Mouse (Mus musculus) urinary bladder, adult 18-20 months (tissue): ENCODE measurements around the gene Ak9.

Experiments
- DNase-seq, 2 experiments: peaks; one replicate each; pipeline ENCODE4 v3.0.0; 2022; ENCODE audit warnings: low spot score in 2 of 2, mixed read lengths in 2 of 2

The Ak9 gene

GRCm38 (mm10) chr10:41303639-41304444 is at the start of gene Ak9:
TSS of gene Ak9 (plus strand) at chr10:41303980.
- DNase-seq, result peak; percentile 82 to 83

GRCm38 (mm10) chr10:41260243-41261006 is 43.4 kb upstream of the Ak9 start:
- DNase-seq, result no peak

- DNase-seq, result no peak
These were observed 42.6 kb upstream of the Ak9 start for GRCm38 (mm10) chr10:41261218-41261617.

GRCm38 (mm10) chr10:41261889-41262288 is 41.9 kb upstream of the Ak9 start:
- no peak for DNase-seq

GRCm38 (mm10) chr10:41271860-41272259 is 31.9 kb upstream of the Ak9 start:
- DNase-seq, result no peak

GRCm38 (mm10) chr10:41274871-41275270 is 28.9 kb upstream of the Ak9 start:
- DNase-seq, result no peak

- DNase-seq, result no peak
These were observed 25.0 kb upstream of the Ak9 start for GRCm38 (mm10) chr10:41278808-41279207.

GRCm38 (mm10) chr10:41280177-41280576 is 23.6 kb upstream of the Ak9 start:
- DNase-seq, result no peak

- DNase-seq, result no peak
These were observed 23.0 kb upstream of the Ak9 start for GRCm38 (mm10) chr10:41280796-41281195.

GRCm38 (mm10) chr10:41282086-41282485 is 21.7 kb upstream of the Ak9 start:
- DNase-seq, result no peak

GRCm38 (mm10) chr10:41287618-41288017 is 16.2 kb upstream of the Ak9 start:
- DNase-seq, result no peak

GRCm38 (mm10) chr10:41288074-41288473 is 15.7 kb upstream of the Ak9 start:
- no peak for DNase-seq

GRCm38 (mm10) chr10:41288771-41289415 is 14.9 kb upstream of the Ak9 start:
- DNase-seq, result peak; percentile 39

- no peak for DNase-seq
These were observed 12.8 kb upstream of the Ak9 start for GRCm38 (mm10) chr10:41291021-41291420.

- no peak for DNase-seq
These were observed 10.8 kb upstream of the Ak9 start for GRCm38 (mm10) chr10:41293019-41293418.

GRCm38 (mm10) chr10:41294734-41295133 is 9.0 kb upstream of the Ak9 start:
- no peak for DNase-seq

- DNase-seq, result no peak
These were observed 8.6 kb upstream of the Ak9 start for GRCm38 (mm10) chr10:41295145-41295544.

- DNase-seq, result no peak
These were observed 3.6 kb upstream of the Ak9 start for GRCm38 (mm10) chr10:41300161-41300560.

GRCm38 (mm10) chr10:41302689-41303431 is 920 bp upstream of the Ak9 start, which contains the start of gene Fig4:
TSS of gene Fig4 (minus strand) at chr10:41303260.
- DNase-seq, result peak; percentile 73 to 74

- DNase-seq, result no peak
These were observed 1.2 kb downstream of the Ak9 start for GRCm38 (mm10) chr10:41304961-41305455.

GRCm38 (mm10) chr10:41308205-41308604 is 4.4 kb downstream of the Ak9 start:
- no peak for DNase-seq
